Mouse (Mus musculus) myocyte (in vitro differentiated cells): ENCODE measurements around the gene Ino80d.

Source experiments
- E2F4 ChIP-seq: IDR thresholded peaks from one replicate; pipeline ENCODE4 v1.6.1; 2011; ENCODE audit warnings: mild to moderate bottlenecking, control low read depth, moderate library complexity; ENCODE audit not compliant: insufficient read depth
- POLR2A ChIP-seq: IDR thresholded peaks from one replicate; pipeline ENCODE4 v1.6.1; 2011; ENCODE audit warnings: low read depth, mild to moderate bottlenecking, control low read depth, moderate library complexity; ENCODE audit not compliant: insufficient read length
- TCF12 ChIP-seq: IDR thresholded peaks from one replicate; pipeline ENCODE4 v1.6.1; 2011; ENCODE audit warnings: mild to moderate bottlenecking, control low read depth; ENCODE audit not compliant: poor library complexity, insufficient read depth, severe bottlenecking
- TCF3 ChIP-seq: IDR thresholded peaks from one replicate; pipeline ENCODE4 v1.6.1; 2011; ENCODE audit warnings: low read depth, control low read depth; ENCODE audit not compliant: insufficient read length

- no peak for TF ChIP-seq POLR2A
- no peak for TF ChIP-seq TCF3
- TF ChIP-seq E2F4: no peak
- no peak for TF ChIP-seq TCF12
These were observed 2.2 kb downstream of the Ino80d start for GRCm38 (mm10) chr1:63112151-63112864.
